Mouse (Mus musculus) splenic B cell, adult 2 months (primary cell): ENCODE measurements around the gene Pnp.
"Not testable (repeated sequence)": the region's sequence is repeated elsewhere in the genome, so short reads cannot be mapped to it uniquely, and the experiment has no call there.

ENCODE experiments used
- DNase-seq: peaks from one replicate; pipeline ENCODE4 v3.0.0-alpha.2; 2011; ENCODE audit warnings: low read depth, low spot score
- H3K27me3 ChIP-seq: 2 replicates; pipeline ENCODE4 v1.6.1; 2012; ENCODE audit warnings: mild to moderate bottlenecking, low read length, moderate library complexity, mixed read lengths; ENCODE audit not compliant: control insufficient read depth, poor library complexity, insufficient read depth, severe bottlenecking
- H3K36me3 ChIP-seq: 2 replicates; pipeline ENCODE4 v1.6.1; 2012; ENCODE audit warnings: mild to moderate bottlenecking, low read length, moderate library complexity, mixed read lengths; ENCODE audit not compliant: control insufficient read depth, poor library complexity, insufficient read depth, severe bottlenecking

Gene Pnp

GRCm38 (mm10) chr14:50945526-50945925, 14.6 kb downstream of the Pnp start:
- not testable (repeated sequence) for H3K36me3 ChIP-seq, DNase-seq, H3K27me3 ChIP-seq

DNA sequence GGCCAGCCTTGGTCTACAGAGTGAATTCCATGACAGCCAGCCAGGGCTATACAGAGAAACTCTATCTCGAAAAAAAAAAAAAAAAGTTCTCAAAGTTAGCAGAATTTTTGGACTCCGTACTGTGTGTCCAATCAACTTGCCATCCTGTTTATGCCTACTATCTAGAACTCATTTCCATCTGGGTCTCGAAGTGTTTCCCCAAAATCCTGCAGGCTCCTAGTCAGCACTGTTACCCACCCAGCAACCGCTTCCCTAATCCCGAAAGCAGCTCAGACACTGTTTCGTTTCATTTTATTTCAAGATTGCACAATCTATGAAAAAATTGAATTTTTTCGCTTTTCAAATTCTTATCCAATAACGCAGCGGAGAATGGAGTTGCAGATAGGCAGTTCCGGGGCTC, 24.6 kb downstream of the Pnp start:
- no peaks in the 10 kb centered on the region for H3K36me3 ChIP-seq
- no peaks in the 10 kb centered on the region for H3K27me3 ChIP-seq
- no peak for DNase-seq

GRCm38 (mm10) chr14:50955942-50956508, 25.1 kb downstream of the Pnp start, which contains the start of gene Pnp2:
Gene Pnp2 (plus strand): TSS chr14:50955992.
- H3K36me3 ChIP-seq, H3K27me3 ChIP-seq: not testable (repeated sequence)
- peak; percentile 72 for DNase-seq

DNA sequence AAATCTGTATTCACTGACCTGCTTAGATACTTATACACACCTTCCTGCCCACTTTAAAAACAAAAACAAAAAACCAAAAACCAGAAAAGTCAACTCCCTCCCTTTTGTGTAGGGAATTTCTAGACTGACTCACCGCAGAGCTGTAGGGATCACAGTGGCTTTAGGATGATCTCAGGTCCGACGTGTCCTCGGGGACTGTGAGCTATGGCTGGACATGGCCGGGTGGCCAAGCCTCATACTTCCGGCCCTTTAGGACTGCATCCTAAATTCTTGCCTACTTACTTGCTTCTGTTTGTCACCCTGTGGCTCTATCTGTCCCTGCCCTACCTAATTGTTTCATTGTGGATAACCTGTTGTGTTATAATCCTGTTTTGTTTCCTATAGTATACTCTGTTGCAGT, 25.8 kb downstream of the Pnp start:
- not testable (repeated sequence) for H3K27me3 ChIP-seq, DNase-seq, H3K36me3 ChIP-seq

- not testable (repeated sequence) for H3K27me3 ChIP-seq, DNase-seq
Measured at GRCm38 (mm10) chr14:50957146-50957545, 26.3 kb downstream of the Pnp start.

DNA sequence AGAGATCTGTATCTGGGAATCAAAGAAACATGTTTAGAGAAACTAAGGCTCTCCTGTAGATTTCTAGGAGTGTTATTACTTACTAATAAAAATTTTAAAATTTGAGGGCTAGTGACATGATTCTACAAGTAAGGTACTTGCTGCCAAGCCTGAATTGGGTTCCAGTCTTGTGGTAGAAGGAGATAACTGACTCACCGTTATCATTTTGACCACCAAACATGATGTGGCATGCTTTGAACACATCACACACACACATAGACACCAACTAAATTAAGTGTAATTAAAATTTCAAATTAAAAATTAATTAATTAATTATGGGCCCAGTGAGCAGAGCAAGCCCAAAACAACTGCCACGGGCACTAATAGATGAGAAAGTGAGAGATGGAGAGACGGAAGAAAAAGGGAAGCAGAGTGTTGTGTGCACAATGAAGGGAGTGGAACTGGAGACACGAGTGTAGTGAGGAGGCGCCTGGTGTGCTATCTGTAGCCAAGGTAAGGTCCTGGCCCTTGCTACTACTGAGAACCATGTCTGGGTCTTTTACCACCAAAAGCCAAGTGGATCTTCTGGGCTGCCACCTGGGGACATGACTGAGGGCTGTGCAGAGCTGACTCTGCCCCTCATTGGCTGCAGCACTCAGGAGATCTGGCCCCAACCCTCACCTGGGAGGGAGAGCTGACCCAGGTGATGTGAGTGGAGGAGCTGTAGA, 27.6 kb downstream of the Pnp start:
- not testable (repeated sequence) for H3K27me3 ChIP-seq, DNase-seq

More at GRCm38 (mm10) chr14:50957146-50957545, 26.3 kb downstream of the Pnp start:
- H3K36me3 ChIP-seq, result not testable (repeated sequence)

DNA sequence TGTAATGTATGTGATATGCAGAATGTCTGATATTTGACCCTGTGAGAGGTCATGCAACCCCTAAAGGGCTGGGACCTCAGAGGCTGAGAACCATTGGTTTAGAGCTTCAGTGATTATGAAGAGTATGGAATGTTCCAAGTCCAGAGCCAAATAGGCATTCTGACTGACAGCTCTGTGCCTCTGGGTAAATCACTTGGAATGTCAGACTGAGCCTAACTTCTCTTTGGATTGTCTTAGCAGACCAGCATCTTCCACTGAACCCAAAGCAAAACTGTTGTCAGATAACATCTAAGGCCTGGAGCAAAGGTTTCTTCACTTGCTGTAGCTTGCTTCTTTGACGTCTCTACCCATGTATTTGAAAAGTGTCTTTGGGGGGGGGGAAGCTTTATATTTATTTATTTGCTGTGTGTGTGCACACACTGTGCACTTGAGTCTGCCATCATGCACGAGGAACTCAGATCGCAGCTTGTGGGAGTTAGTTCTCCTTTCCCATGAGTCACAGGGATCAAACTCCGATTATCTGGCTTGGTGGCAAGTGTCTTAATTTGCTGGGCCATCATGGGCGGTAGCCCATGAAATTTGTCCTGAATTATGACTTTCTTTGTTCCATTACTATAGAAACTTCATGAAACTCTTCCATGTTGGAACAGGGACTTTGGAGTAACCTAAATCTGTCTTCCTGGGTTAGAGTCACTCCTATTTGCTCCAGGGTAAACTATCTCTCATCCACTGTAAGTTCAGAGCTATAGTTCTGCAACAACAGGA, 37.5 kb downstream of the Pnp start:
- no peak for DNase-seq

More for the DNA sequence above, 27.6 kb downstream of the Pnp start:
- not testable (repeated sequence) for H3K36me3 ChIP-seq

DNA sequence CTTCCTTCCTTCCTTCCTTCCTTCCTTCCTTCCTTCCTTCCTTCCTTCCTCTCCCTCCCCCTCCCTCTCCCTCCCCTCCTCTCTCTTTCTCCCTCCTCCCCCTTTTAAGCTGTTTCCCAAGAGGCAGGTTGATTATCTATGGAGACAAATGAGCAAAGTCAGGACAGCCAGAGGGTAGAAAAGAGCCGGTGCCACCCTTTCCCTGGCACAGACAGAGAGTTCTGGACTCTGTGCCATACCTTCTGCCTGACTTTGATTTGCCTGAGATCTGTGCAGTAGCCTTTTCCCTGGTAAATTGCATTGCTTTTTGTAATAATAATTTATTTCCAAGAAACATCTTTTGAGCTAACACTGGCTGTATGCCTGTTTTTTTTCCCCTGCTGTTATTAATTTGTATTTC, 38.2 kb downstream of the Pnp start:
- no peak for DNase-seq
- H3K27me3 ChIP-seq, result no peaks in the 10 kb centered on the region
- no peaks in the 10 kb centered on the region for H3K36me3 ChIP-seq

More for the DNA sequence above, 37.5 kb downstream of the Pnp start:
- Histone ChIP-seq H3K27me3 (no peaks in the 10 kb centered on the region), H3K36me3 (no peaks in the 10 kb centered on the region)

DNA sequence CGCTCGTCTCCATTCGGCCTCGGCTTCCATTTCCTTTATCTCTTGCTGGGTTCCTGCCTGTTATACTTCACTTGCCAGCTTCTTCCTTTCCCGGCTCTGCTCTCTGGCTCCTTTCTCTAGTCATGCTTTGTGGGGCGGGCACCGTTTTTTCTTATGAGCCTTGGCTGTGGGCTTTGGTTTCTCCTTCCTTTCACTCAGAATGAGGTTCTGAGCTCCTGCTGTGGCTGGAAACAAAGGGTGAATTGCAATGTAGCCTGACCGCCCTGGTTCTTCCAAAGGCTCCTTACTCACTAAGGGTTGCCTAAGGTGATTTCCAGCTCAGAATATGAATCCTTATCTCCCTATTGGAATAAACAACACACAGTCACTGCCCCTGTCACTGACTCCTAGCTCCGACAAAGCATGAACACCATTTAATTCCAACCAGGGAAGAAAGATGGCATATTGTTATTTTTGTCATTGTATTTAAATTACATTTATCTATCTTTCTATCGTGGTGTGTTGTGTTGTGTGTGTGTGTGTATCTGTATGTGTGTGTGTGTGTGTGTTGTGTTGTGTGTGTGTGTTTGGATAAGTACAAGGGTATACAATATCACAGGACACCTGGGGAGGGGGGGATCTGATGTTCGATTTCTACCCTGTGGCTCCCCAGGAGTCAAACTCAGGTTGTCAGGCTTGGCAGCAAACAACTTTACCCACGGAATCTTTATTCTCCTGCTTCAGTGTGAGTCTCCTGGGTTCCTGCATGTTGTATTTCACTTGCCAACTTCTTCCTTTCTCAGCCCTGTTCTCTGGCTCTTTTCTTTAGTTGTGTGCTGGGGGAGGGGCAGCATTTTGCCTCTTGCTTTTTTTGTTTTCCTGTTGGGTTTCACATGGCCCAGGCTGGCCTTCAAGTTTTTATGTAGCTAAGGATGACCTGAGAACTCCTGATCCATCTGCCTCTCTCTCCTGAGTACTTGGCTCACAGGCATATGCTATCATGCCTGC, 39.0 kb downstream of the Pnp start:
- Histone ChIP-seq H3K27me3 (no peaks in the 10 kb centered on the region), H3K36me3 (no peaks in the 10 kb centered on the region)
- DNase-seq, result no peak

DNA sequence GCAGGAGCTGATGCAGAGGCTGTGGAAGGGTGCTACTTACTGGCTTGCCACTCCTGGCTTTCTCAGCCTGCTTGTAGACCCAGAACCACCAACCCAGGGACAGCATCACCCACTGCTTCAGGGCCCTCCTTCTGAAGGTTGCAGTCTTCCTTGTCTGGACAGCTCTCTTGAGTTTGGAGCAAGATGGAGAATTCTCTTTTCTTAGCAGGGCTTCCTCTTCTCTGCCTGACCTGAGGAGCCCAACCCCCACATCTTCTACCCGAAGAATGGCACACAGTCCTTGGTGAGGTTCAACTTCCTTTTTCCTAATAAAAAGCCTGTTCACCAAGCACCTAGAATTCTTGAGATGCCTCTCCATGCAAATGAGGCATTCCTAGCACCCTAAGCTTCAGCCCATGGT, 39.9 kb downstream of the Pnp start:
- no peaks in the 10 kb centered on the region for H3K27me3 ChIP-seq
- DNase-seq, result peak; percentile 26
- H3K36me3 ChIP-seq, result no peaks in the 10 kb centered on the region

GRCm38 (mm10) chr14:50973054-50973453, 42.2 kb downstream of the Pnp start:
- H3K36me3 ChIP-seq, H3K27me3 ChIP-seq, DNase-seq: not testable (repeated sequence)

GRCm38 (mm10) chr14:50973700-50974099, 42.8 kb downstream of the Pnp start:
- no peak for DNase-seq
- H3K27me3 ChIP-seq, result no peaks in the 10 kb centered on the region
- no peaks in the 10 kb centered on the region for H3K36me3 ChIP-seq

DNA sequence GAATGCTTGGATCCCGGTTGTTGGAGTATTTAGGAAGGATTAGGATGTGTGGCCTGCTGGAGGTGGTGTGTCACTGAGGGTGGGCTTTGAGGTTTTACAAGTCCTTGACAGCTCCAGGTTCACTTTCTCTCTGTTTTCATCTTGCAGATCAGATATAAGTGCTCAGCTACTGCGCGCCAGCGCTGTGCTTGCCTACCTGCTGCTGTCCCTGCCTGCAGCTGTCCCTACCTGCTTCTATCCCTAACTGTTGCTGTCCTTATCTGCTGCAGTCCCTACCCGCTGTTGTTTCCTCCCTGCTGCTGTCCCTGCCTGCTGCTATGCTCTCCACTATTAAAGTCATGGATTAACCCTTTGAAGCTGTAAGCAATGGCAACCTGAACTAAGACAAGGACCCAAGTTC, 44.1 kb downstream of the Pnp start:
- no peak for DNase-seq
- Histone ChIP-seq H3K27me3 (no peaks in the 10 kb centered on the region), H3K36me3 (no peaks in the 10 kb centered on the region)

GRCm38 (mm10) chr14:50976674-50977073, 45.8 kb downstream of the Pnp start:
- Histone ChIP-seq H3K36me3 (no peaks in the 10 kb centered on the region), H3K27me3 (no peaks in the 10 kb centered on the region)
- DNase-seq, result peak; percentile 41
